Mouse (Mus musculus): ENCODE data around the gene Elavl2.
"Not testable (repeated sequence)": the region's sequence is repeated elsewhere in the genome, so short reads cannot be mapped to it uniquely, and the experiment has no call there.

The Elavl2 gene

GRCm38 (mm10) chr4:91334177-91334576 lies 66.4 kb downstream of the Elavl2 start:
- no peak for DNase-seq (ENCODE audit: low read depth, low spot score)

GRCm38 (mm10) chr4:91310801-91311200 lies 89.8 kb downstream of the Elavl2 start:
- no peak for DNase-seq (ENCODE audit: low read depth, low spot score)

DNA sequence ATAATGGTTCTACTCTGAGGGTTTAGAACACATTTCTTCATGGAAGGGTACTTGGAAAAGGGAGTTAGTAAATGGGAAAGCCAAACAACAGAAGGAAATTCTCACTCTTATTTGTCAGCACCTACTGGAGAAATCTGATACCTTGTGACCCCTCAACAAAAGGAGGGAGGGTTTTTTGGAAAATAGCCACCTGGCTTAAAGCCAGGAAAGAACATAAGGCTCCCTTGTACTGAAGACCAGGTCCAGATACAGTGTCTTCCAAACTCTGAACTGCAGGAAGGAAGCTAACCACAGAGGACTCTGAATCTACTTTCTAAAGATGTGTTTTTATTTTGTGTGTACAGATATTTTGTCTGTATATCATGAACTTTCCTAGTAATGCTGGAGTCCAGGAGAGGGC lies 102.9 kb downstream of the Elavl2 start:
- DNase-seq (ENCODE audit: low read depth, low spot score) = no peak

GRCm38 (mm10) chr4:91295317-91295716 lies 105.3 kb downstream of the Elavl2 start:
- no peak for DNase-seq (ENCODE audit: low read depth, low spot score)

DNA sequence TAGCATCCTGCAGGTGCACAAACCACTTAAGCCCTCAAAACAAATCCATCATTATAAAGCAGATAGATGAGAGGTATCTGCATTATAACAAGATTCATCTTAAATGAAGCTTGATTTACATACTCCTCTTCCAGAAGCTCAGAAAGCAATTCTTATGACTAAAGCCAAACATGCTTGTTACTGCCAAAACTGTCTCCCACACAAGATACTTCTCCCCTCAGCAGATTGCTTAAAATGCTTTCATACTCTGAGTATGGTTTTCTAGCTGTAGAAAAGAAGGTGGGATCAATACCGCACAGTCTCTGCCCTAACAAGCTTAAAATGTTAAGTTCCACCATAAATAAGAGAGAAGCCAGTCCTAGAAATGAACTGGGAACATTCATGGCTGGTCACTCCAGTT lies 109.1 kb downstream of the Elavl2 start:
- DNase-seq (ENCODE audit: low read depth, low spot score) = peak; percentile 69

DNA sequence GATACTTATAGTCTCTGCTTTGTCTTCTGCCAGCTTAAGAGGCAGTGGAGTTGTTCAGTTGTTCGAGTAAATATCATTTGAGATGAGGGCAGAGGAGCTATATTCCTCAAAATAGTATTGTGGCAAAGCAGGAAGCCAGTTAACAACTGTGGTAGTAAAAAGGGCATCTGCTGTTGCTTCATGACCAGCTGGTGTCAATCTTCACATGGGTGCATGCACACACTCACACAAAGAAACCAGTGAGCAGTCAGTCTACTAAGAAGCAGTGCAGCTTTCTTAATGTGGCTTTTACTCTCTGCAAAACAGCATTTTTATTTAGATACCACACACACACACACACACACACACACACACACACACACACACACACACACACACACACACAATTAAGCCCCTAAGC lies 110.2 kb downstream of the Elavl2 start:
- no peak for DNase-seq (ENCODE audit: low read depth, low spot score)

DNA sequence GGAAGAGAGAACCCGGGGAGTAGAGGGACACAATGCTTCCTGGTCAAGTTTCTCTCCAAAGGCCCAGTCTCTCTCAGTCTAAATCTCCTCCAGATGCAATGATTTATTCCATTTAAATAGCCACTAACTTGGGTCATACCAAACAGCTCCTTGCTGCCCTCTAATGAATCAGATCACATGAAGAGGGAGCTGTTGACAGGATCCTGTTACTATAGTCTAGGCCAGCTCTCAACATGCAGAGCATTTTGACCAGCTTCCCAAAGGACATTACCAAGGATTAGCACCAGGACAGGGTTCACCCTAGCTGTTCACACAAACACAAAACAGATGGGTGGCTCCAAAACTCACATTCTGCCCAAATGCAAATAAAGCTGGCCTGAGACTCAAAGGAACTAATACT lies 111.4 kb downstream of the Elavl2 start:
- DNase-seq (ENCODE audit: low read depth, low spot score) = no peak

GRCm38 (mm10) chr4:91268390-91268789 lies 132.2 kb downstream of the Elavl2 start:
- DNase-seq (ENCODE audit: low read depth, low spot score) = no peak

- DNase-seq (ENCODE audit: low read depth, low spot score) = no peak
These were observed 136.7 kb downstream of the Elavl2 start for GRCm38 (mm10) chr4:91263733-91264440.

GRCm38 (mm10) chr4:91262839-91263238 lies 137.7 kb downstream of the Elavl2 start:
- no peak for DNase-seq (ENCODE audit: low read depth, low spot score)

- no peak for DNase-seq (ENCODE audit: low read depth, low spot score)
These were observed 140.0 kb downstream of the Elavl2 start for GRCm38 (mm10) chr4:91260622-91261021.

DNA sequence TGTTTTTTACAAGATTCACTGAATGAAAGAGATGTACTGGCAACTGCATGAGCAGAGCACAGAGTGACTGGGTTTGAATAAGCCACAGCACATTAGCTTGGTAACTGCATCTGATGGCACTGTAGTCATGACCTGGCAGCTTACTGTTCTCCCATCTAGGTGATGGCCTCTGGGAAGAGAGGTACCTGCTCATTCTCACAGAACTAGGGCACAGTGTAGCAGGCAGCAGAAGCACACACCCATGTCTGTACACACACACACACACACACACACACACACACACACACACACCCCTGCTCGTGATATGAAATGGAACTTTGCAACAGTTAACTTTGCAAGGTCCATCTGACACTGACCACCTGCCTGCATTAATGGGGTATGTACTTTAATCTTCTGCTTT lies 151.9 kb downstream of the Elavl2 start:
- no peak for DNase-seq (ENCODE audit: low read depth, low spot score)

DNA sequence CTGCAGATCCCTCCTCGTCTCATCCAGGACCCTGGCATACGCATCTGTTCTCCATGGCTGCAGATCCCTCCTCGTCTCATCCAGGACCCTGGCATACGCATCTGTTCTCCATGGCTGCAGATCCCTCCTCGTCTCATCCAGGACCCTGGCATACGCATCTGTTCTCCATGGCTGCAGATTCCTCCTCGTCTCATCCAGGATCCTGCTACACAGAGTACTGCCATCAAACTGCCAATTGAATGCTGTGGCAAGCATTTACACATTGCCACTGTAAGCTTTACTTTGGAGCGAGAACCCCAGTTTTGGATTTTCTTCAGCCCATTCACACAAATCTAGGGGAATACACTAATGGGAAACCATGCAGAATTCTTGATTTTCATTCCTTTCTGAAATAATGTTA lies 155.4 kb downstream of the Elavl2 start:
- DNase-seq (ENCODE audit: low read depth, low spot score) = not testable (repeated sequence)

GRCm38 (mm10) chr4:91244554-91244953 lies 156.0 kb downstream of the Elavl2 start:
- DNase-seq (ENCODE audit: low read depth, low spot score) = no peak

GRCm38 (mm10) chr4:91243896-91244295 lies 156.7 kb downstream of the Elavl2 start:
- DNase-seq (ENCODE audit: low read depth, low spot score) = no peak

- no peak for DNase-seq (ENCODE audit: low read depth, low spot score)
These were observed 161.7 kb downstream of the Elavl2 start for GRCm38 (mm10) chr4:91238739-91239485.

DNA sequence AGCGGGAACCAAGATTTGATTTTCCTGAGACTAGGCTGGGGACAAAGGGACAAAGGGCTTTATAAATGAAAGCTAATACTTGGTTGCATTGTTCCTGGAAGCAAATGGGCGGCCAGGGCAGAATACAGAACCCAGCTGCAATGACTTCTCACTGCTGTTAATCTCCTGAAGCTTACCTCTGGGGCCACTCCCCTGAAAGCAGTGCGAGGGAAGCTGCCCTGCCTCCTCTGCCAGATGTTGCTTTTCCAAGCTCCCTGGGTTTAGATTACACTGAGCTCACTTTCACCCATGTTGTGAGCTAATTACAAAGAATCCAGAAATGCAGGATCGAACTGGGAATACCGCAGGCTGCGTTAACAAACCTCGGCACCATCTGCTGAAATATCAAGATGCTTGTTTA lies 163.6 kb downstream of the Elavl2 start:
- DNase-seq (ENCODE audit: low read depth, low spot score) = no peak

DNA sequence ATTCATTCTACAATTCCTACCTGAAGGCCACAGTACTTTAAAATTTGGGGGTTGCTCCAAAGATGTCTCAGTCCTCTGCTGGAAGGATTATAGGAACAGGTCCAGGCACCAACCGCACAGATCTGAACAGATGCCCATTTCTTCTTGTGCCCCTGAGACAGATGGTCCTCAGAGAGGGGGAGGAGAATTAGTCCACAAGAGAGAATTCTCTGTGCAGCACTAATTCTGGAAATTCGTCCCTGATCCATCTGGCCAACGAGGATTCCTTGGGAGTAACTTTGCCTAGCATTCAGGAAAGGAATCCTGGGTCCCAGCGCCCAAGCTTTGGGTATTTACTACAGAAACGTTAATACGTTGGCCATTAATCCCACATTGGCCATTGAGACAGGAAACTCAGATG lies 165.6 kb downstream of the Elavl2 start:
- DNase-seq (ENCODE audit: low read depth, low spot score) = peak; percentile 53

GRCm38 (mm10) chr4:91233599-91233998 lies 167.0 kb downstream of the Elavl2 start:
- peak; percentile 38 for DNase-seq (ENCODE audit: low read depth, low spot score)

- DNase-seq (ENCODE audit: low read depth, low spot score) = no peak
These were observed 170.1 kb downstream of the Elavl2 start for GRCm38 (mm10) chr4:91230439-91230863.

DNA sequence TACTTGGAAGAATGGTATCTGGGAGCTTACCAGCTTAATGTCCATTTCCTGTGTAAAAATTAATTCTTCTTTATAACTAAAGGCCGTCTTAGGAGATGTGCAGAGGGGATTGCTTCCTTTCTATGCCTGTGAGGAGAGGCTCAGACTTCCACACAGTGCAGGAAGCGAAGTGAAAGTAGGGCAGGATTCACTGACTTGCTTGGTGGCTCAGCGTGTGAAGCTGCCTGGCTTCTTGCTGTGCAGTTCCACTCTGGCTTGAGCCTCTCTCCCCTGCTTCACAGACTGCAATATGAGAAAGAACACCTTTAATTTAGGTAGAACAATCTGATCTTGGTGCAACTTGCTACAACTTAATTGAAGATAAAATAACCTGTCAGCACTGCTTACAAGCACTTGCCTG lies 172.2 kb downstream of the Elavl2 start:
- no peak for DNase-seq (ENCODE audit: low read depth, low spot score)

- no peak for DNase-seq (ENCODE audit: low read depth, low spot score)
These were observed 176.8 kb downstream of the Elavl2 start for GRCm38 (mm10) chr4:91223811-91224210.

DNA sequence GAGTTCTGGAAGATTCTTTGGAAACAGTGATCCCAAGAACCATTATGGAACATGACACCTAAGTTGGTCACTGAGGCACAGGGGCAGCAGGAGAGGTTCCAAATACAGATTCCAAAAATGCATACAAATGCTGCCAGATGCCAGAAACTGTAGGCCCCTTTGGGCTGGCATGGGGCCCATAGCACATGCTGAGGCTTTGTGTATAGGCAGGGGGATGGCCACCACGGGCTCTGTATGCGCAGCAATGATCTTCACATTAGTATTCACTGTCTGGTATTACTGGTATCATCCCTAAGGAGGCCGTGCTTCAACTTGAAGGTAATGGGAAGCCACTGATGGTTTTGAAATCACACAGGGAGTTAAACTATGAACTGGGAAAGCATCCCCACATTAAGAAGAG lies 181.3 kb downstream of the Elavl2 start:
- no peak for DNase-seq (ENCODE audit: low read depth, low spot score)
